Mouse (Mus musculus) heart, embryonic 13.5 days (tissue): Measurements from ENCODE around the gene Zswim4. TPM values are rescaled to one million over a fixed set of nuclear protein-coding genes. Genes with fewer than 3 reads are reported as not detected.

Experiments
- ATAC-seq: fragments of 200-750 bp; cut with Nextera tagmentation; 2 replicates; pipeline ENCODE4 v1.8.0; 2017; ENCODE audit warnings: moderate TSS enrichment; ENCODE audit not compliant: insufficient number of reproducible peaks, low FRiP score, low TSS enrichment; ENCODE audit errors: extremely low read depth
- H3K27ac ChIP-seq: fragments of 300-500 bp; sonication (generic); replicated peaks from 2 replicates; pipeline ENCODE4 v1.5.1; 2015; ENCODE audit warnings: moderate library complexity, mild to moderate bottlenecking, inconsistent platforms
- H3K27me3 ChIP-seq: fragments of 300-500 bp; sonication (generic); replicated peaks from 2 replicates; pipeline ENCODE4 v1.6.1; 2015; ENCODE audit warnings: mild to moderate bottlenecking, inconsistent platforms
- H3K36me3 ChIP-seq: fragments of 300-500 bp; sonication (generic); 2 replicates; pipeline ENCODE4 v1.6.1; 2015; ENCODE audit warnings: mild to moderate bottlenecking, inconsistent platforms
- H3K4me1 ChIP-seq: fragments of 300-500 bp; sonication (generic); 2 replicates; pipeline ENCODE4 v1.6.1; 2015; ENCODE audit warnings: inconsistent platforms
- H3K4me2 ChIP-seq: fragments of 300-500 bp; sonication (generic); 2 replicates; pipeline ENCODE4 v1.6.1; 2015; ENCODE audit warnings: inconsistent platforms, mild to moderate bottlenecking, moderate library complexity
- H3K4me3 ChIP-seq: fragments of 300-500 bp; sonication (generic); 2 replicates; pipeline ENCODE4 v1.5.1; 2015; ENCODE audit warnings: moderate library complexity, mild to moderate bottlenecking, inconsistent platforms
- H3K9ac ChIP-seq: fragments of 300-500 bp; sonication (generic); 2 replicates; pipeline ENCODE4 v1.6.1; 2015; ENCODE audit warnings: inconsistent platforms, mild to moderate bottlenecking, moderate library complexity
- H3K9me3 ChIP-seq: fragments of 300-500 bp; sonication (generic); 2 replicates; pipeline ENCODE4 v1.6.1; 2016; ENCODE audit warnings: inconsistent platforms
- WGBS: fragments of 180-500 bp; shearing (Covaris S2); methylation state at CpG from one replicate; pipeline ENCODE4 v1.1.7; 2015; ENCODE audit warnings: mixed read lengths; 5-methylcytosine and 5-hydroxymethylcytosine counted together
- polyA plus RNA-seq: library from polyadenylated mRNA; unstranded; fragments of >200 nt; fragmentation: Nextera tagmentation; extraction: Ambion mirVana; gene quantifications from 2 replicates; pipeline ENCODE4 v1.2.1, GENCODE M21; 2015

The Zswim4 gene
- polyA plus RNA-seq, 1 experiment from 2014 or later, result 9.3 TPM

GRCm38 (mm10) chr8:84188671-84189070, 48.2 kb downstream of the Zswim4 start:
- Histone ChIP-seq H3K27ac (0 out of 2 replicates have a peak overlapping the region, but pooled peaks have one; percentile 25), H3K4me2 (no peak overlapping the region), H3K9me3 (no peaks in the 10 kb centered on the region), H3K4me3 (no peak overlapping the region), H3K4me1 (peaks cover 53% of the 10 kb centered on the region), H3K36me3 (no peaks in the 10 kb centered on the region), H3K27me3 (no peaks in the 10 kb centered on the region; the same call in 1 of the 2 replicates), H3K9ac (no peak overlapping the region)
- no peak for ATAC-seq
- 84% methylated on average over 10 of the region's 10 CpGs for WGBS

GRCm38 (mm10) chr8:84187065-84187755, 49.6 kb downstream of the Zswim4 start:
- peak overlapping the region; percentile 54 for H3K4me3 ChIP-seq
- no peaks in the 10 kb centered on the region for H3K9me3 ChIP-seq
- H3K27me3 ChIP-seq, result no peaks in the 10 kb centered on the region; the same call in 1 of the 2 replicates
- peak overlapping the region; percentile 82 for H3K9ac ChIP-seq
- ATAC-seq, result no peak
- H3K36me3 ChIP-seq, result no peaks in the 10 kb centered on the region
- 3% methylated on average over 21 of the region's 21 CpGs for WGBS
- peaks cover 48% of the 10 kb centered on the region for H3K4me1 ChIP-seq
- H3K27ac ChIP-seq, result peak overlapping the region; percentile 63
- peak overlapping the region; percentile 95 for H3K4me2 ChIP-seq

DNA sequence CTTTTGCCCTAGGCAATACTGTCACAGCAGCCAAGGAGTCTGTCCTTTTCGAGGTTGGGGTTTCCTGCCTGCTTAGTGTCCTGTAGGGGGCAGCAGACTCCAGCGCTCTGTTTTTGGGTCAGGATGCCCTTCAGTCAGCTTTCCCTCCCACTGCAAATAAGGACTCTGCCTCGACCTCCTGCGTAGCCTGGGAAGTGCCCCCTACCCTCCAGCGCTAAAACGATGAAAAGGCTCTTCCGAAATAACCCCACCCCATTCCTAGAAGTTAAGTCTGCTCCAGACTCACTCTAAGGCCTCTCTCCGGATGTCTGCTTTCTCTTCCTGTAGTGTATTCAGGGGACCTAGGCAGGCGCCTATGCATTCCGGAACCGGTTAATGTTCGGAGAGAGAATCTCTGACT, 50.3 kb downstream of the Zswim4 start:
- peak overlapping the region; percentile 82 for H3K9ac ChIP-seq
- H3K9me3 ChIP-seq, result no peaks in the 10 kb centered on the region
- no peaks in the 10 kb centered on the region; the same call in 1 of the 2 replicates for H3K27me3 ChIP-seq
- ATAC-seq, result no peak
- H3K36me3 ChIP-seq, result no peaks in the 10 kb centered on the region
- peak overlapping the region; percentile 95 for H3K4me2 ChIP-seq
- 2% methylated on average over 12 of the region's 12 CpGs for WGBS
- peaks cover 47% of the 10 kb centered on the region for H3K4me1 ChIP-seq
- H3K4me3 ChIP-seq, result peak overlapping the region; percentile 54
- H3K27ac ChIP-seq, result peak overlapping the region; percentile 63

- Histone ChIP-seq H3K4me2 (peak within 1 kb of the TSS; percentile 84), H3K4me3 (peak within 1 kb of the TSS; percentile 87), H3K9me3 (no peaks in the 10 kb centered on the region), H3K9ac (peak within 1 kb of the TSS; percentile 96), H3K27ac (peak within 1 kb of the TSS; percentile 79; the same call in 1 of the 2 replicates), H3K4me1 (peaks cover 56% of the 10 kb centered on the region), H3K27me3 (no peaks in the 10 kb centered on the region; the same call in 1 of the 2 replicates), H3K36me3 (no peaks in the 10 kb centered on the region)
- WGBS, result 88% methylated on average over 7 of the region's 7 CpGs
- no peak for ATAC-seq
Measured at GRCm38 (mm10) chr8:84185117-84185516, 51.7 kb downstream of the Zswim4 start, which contains the start of gene Nanos3. Gene Nanos3, minus strand, starts transcription at chr8:84185217.

DNA sequence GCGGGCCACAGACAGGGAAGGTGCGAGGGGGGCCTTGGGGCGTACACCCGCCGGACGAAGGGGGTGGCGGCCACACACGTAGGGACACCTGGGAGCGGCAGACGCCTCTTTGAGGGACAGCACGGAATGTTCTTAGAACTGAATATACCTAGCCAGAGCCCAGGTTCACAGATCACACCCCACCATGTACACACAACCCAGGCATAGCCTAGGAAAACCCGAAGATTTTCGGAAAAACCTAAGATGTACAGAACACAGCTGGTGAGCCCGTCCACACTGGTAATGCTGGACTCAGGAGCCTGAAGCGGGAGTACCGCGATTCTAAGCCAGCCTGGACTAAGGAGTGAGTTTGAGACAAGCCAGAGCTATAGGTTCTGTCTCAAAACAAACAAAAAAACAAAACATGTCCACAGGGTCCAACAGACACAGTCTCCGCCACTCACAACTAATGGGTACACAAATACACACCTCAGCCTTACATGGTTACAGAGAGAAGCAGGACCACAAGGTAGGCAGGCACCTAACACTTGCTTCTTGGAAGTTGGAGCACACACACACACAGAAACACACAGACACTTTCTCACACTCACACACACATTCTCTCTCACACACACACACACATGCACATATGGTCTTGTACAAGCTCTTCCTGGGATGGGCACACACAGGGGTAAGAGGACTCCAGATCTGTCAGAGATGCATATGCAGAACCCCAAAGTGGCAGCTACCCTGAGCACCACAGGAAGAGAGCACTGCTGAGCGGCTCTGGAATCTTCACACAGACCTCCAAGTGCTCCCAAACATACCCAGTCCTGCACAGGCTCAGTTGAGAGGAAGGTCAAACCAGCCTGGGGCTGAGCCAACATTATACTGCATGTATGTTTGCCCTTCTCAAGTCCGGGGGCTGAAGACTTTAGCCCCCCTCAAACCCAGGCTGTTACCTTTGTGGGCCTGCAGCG, 52.5 kb downstream of the Zswim4 start:
- no peak for ATAC-seq
- peak overlapping the region; percentile 96 for H3K9ac ChIP-seq
- H3K9me3 ChIP-seq, result no peaks in the 10 kb centered on the region
- H3K36me3 ChIP-seq, result no peaks in the 10 kb centered on the region
- H3K4me2 ChIP-seq, result peak overlapping the region; percentile 84
- no peaks in the 10 kb centered on the region; the same call in 1 of the 2 replicates for H3K27me3 ChIP-seq
- 18% methylated on average over 21 of the region's 21 CpGs for WGBS
- H3K27ac ChIP-seq, result peak overlapping the region; percentile 79
- H3K4me3 ChIP-seq, result peak overlapping the region; percentile 87
- peaks cover 57% of the 10 kb centered on the region for H3K4me1 ChIP-seq

- under 1% methylated on average over 86 of the region's 87 CpGs for WGBS
- peaks cover 65% of the 10 kb centered on the region for H3K4me1 ChIP-seq
- peak overlapping the region; percentile 87 for H3K4me3 ChIP-seq
Measured at GRCm38 (mm10) chr8:84183261-84184084, 53.4 kb downstream of the Zswim4 start.

GRCm38 (mm10) chr8:84182833-84183232, 54.0 kb downstream of the Zswim4 start:
- 70% methylated on average over 4 of the region's 4 CpGs for WGBS
- ATAC-seq, result no peak
- Histone ChIP-seq H3K4me1 (peaks cover 71% of the 10 kb centered on the region), H3K36me3 (no peaks in the 10 kb centered on the region), H3K4me3 (peak overlapping the region; percentile 87), H3K9me3 (no peaks in the 10 kb centered on the region), H3K27me3 (no peaks in the 10 kb centered on the region; the same call in 1 of the 2 replicates), H3K27ac (peak overlapping the region; percentile 79; the same call in 1 of the 2 replicates), H3K9ac (peak overlapping the region; percentile 96), H3K4me2 (peak overlapping the region; percentile 84)

More at GRCm38 (mm10) chr8:84183261-84184084, 53.4 kb downstream of the Zswim4 start:
- ATAC-seq, result no peak
- Histone ChIP-seq H3K4me2 (peak overlapping the region; percentile 84), H3K9ac (peak overlapping the region; percentile 96), H3K27me3 (no peaks in the 10 kb centered on the region; the same call in 1 of the 2 replicates), H3K27ac (peak overlapping the region; percentile 79), H3K36me3 (no peaks in the 10 kb centered on the region), H3K9me3 (no peaks in the 10 kb centered on the region)

- peak; percentile 29; the same call in 1 of the 2 replicates for ATAC-seq
- H3K9me3 ChIP-seq, result no peaks in the 10 kb centered on the region
- peak overlapping the region; percentile 65 for H3K27ac ChIP-seq
- H3K36me3 ChIP-seq, result no peaks in the 10 kb centered on the region
- H3K4me3 ChIP-seq, result peak overlapping the region; percentile 19
- WGBS, result 4% methylated on average over 16 of the region's 16 CpGs
- H3K9ac ChIP-seq, result peak overlapping the region; percentile 72
- peaks cover 66% of the 10 kb centered on the region for H3K4me1 ChIP-seq
- no peaks in the 10 kb centered on the region; the same call in 1 of the 2 replicates for H3K27me3 ChIP-seq
- H3K4me2 ChIP-seq, result peak overlapping the region; percentile 64
Measured at GRCm38 (mm10) chr8:84180530-84181190, 56.2 kb downstream of the Zswim4 start.

- Histone ChIP-seq H3K4me1 (peaks cover 66% of the 10 kb centered on the region), H3K27me3 (no peaks in the 10 kb centered on the region; the same call in 1 of the 2 replicates), H3K9ac (peak overlapping the region; percentile 72), H3K4me2 (peak overlapping the region; percentile 64), H3K27ac (peak overlapping the region; percentile 41), H3K4me3 (peak overlapping the region; percentile 19), H3K9me3 (no peaks in the 10 kb centered on the region), H3K36me3 (peaks cover 5% of the 10 kb centered on the region)
- WGBS, result 24% methylated on average over 4 of the region's 4 CpGs
- ATAC-seq, result no peak
Measured at GRCm38 (mm10) chr8:84179946-84180345, 56.9 kb downstream of the Zswim4 start.

GRCm38 (mm10) chr8:84178592-84178991, 58.3 kb downstream of the Zswim4 start:
- ATAC-seq, result no peak

More at GRCm38 (mm10) chr8:84178592-84178991, 58.3 kb downstream of the Zswim4 start:
- Histone ChIP-seq H3K27ac (no peak overlapping the region), H3K36me3 (peaks cover 15% of the 10 kb centered on the region), H3K4me3 (no peak overlapping the region), H3K4me2 (no peak overlapping the region), H3K4me1 (peaks cover 56% of the 10 kb centered on the region), H3K27me3 (no peaks in the 10 kb centered on the region), H3K9ac (no peak overlapping the region), H3K9me3 (no peaks in the 10 kb centered on the region)
- WGBS, result 80% methylated on average over 8 of the region's 8 CpGs
